Mouse (Mus musculus) liver, embryonic 14.5 days (tissue): ENCODE measurements at regions not wholly inside any gene's neighbourhood (a gene's known extent, or its start where the extent isn't known, plus 50 kb on each side); places are given as distances from the start of the nearest gene placed in this dataset.

Source experiments
- CTCF ChIP-seq: IDR thresholded peaks from 2 replicates; pipeline ENCODE4 v1.5.1; 2016; ENCODE audit warnings: antibody characterized with exemption, low read depth, control low read depth
- EP300 ChIP-seq: IDR thresholded peaks from 2 replicates; pipeline ENCODE4 v1.6.1; 2016; ENCODE audit warnings: antibody characterized with exemption, low read depth

DNA sequence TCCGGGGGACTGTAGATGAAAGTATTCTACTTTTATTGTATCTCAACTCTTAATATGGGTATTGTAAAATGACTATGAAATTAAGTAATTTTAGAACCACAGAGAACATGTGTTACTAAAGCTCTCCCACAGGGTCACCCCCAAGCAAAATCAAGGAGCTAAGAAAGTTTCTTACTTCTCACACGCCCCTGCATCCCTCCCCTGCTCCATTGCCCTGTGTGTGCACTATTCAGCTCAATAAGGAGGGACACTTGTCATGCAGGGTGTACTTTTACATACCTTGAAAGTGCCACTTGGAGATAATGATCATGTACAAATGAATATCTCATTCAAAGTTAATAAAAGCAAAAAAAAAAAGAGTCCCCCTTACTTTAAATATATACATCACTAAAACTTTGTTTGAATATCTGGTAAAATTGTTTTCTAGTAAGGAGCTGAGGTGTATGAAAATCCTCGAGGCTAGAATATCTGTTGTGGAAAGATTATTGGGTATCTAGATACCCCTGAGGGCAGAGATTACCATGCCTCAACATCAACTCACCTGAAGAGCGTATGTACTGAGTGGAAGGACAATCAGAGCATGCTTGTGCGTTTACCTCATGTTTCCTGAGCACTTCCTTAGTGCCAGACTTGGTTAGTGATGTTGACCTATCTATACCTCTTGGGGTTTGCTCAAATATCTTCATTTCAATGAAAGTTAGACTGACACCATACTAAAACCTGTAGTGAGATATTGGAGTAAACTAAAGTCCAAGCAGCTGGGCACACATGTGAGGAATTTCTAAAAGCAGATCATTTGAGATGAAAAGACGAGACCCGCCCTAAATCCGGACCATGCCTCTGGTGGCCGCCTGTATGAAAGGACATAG, 120.0 kb downstream of the Usp46 start:
- no peak for TF ChIP-seq EP300
- TF ChIP-seq CTCF, result no peak
